Mouse (Mus musculus): ENCODE results near the gene Hsd11b2. TPM values are rescaled to one million over a fixed set of nuclear protein-coding genes. Genes with fewer than 3 reads are reported as not detected.

Hsd11b2 gene
- polyA plus RNA-seq, 1 experiment from 2014 or later: 0.66 TPM

- Histone ChIP-seq H3K9ac (ENCODE audit: low read depth, low read length) (no peak overlapping the region), H3K27ac (ENCODE audit: low read length) (peak overlapping the region; percentile 72), H3K9me3 (replicated peaks; ENCODE audit: control insufficient read depth, low read length) (no peaks in the 10 kb centered on the region), H3K36me3 (ENCODE audit: control insufficient read depth, insufficient read depth) (peaks cover 12% of the 10 kb centered on the region), H3K4me3 (ENCODE audit: low read depth, low read length) (no peak overlapping the region), H3K4me1 (ENCODE audit: control insufficient read depth, low read depth, low read length) (peaks cover 51% of the 10 kb centered on the region), H3K4me2 (ENCODE audit: low read depth, low read length) (peak overlapping the region; percentile 45), H3K27me3 (ENCODE audit: control insufficient read depth, insufficient read depth, low read depth, low read length) (no peaks in the 10 kb centered on the region)
- peak; percentile 46; the same call in 1 of the 2 replicates for ATAC-seq (ENCODE audit: low read depth)
- WGBS (ENCODE audit: insufficient replicate concordance): 59% methylated on average over 2 of the region's 2 CpGs
These were observed 24.3 kb downstream of the Hsd11b2 start for GRCm38 (mm10) chr8:105542808-105543207.

DNA sequence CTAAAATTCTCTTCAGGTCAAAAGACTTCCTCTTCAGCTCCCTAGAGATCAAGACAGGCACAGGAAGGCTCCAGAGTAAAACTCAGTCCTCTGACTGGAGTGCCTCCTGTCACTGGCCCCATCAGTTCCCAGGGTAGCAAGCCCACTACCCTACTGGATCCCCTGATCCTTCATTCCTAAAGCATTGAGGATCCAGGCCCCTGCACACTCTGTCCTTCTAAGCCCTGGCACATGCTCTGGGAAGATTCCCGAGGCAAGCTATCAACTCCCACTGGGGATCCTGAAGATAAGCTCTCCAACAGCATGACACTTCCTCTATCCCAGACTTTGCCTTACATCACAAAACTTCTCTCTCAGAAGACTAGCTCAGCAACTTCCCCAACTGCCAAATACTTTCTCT, 25.1 kb downstream of the Hsd11b2 start:
- H3K4me2 ChIP-seq (ENCODE audit: low read depth, low read length): no peak overlapping the region
- peak overlapping the region; percentile 67 for H3K27ac ChIP-seq (ENCODE audit: low read length)
- H3K36me3 ChIP-seq (ENCODE audit: control insufficient read depth, insufficient read depth): peaks cover 6% of the 10 kb centered on the region; the same call in 1 of the 2 replicates
- H3K4me3 ChIP-seq (ENCODE audit: low read depth, low read length): no peak overlapping the region
- no peak for ATAC-seq (ENCODE audit: low read depth)
- peaks cover 51% of the 10 kb centered on the region for H3K4me1 ChIP-seq (ENCODE audit: control insufficient read depth, low read depth, low read length)
- H3K27me3 ChIP-seq (ENCODE audit: control insufficient read depth, insufficient read depth, low read depth, low read length): no peaks in the 10 kb centered on the region
- 13% methylated on average over 1 of the region's 1 CpGs for WGBS (ENCODE audit: insufficient replicate concordance)
- H3K9ac ChIP-seq (ENCODE audit: low read depth, low read length): peak overlapping the region; percentile 28; the same call in 1 of the 2 replicates
- H3K9me3 ChIP-seq (replicated peaks; ENCODE audit: control insufficient read depth, low read length): no peaks in the 10 kb centered on the region

DNA sequence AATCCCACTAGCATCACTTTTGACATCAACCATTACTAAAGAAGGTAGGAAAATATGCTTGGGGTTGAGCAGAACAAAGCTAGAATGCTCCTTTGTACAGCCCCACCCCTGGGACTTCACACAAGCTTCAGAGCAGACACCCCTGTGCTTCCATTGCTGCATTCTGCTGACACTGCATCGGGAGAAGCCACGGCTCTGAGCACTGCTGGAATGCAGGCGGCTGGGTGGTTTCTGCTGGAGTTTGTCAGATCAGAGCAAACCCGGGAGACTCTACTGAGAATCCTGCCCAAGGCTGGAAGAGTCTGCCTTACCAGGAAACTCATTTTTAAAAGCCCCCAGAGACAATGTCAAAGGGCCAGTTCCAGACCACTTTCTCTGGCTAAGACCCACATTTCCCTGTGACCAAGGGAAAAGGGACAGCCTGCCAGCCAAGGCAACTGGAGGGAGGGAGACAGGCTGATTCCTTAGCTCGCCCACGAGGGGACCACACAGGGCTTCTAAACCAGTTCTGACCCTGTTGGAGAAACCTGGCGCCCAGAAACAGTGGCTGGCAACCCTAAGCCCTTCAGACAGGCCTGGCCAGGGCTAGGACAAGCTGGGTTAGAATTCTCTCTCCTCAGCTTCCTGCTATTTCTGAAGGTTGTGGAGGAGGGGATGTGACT, 26.1 kb downstream of the Hsd11b2 start:
- Histone ChIP-seq H3K4me2 (ENCODE audit: low read depth, low read length) (no peak overlapping the region), H3K4me1 (ENCODE audit: control insufficient read depth, low read depth, low read length) (peaks cover 51% of the 10 kb centered on the region), H3K9ac (ENCODE audit: low read depth, low read length) (peak overlapping the region; percentile 15; the same call in 1 of the 2 replicates), H3K27ac (ENCODE audit: low read length) (peak overlapping the region; percentile 67), H3K9me3 (replicated peaks; ENCODE audit: control insufficient read depth, low read length) (no peaks in the 10 kb centered on the region), H3K27me3 (ENCODE audit: control insufficient read depth, insufficient read depth, low read depth, low read length) (no peaks in the 10 kb centered on the region), H3K4me3 (ENCODE audit: low read depth, low read length) (no peak overlapping the region), H3K36me3 (ENCODE audit: control insufficient read depth, insufficient read depth) (no peaks in the 10 kb centered on the region)
- 64% methylated on average over 7 of the region's 7 CpGs for WGBS (ENCODE audit: insufficient replicate concordance)
- ATAC-seq (ENCODE audit: low read depth): no peak

GRCm38 (mm10) chr8:105545249-105545648, 26.7 kb downstream of the Hsd11b2 start:
- Histone ChIP-seq H3K9me3 (replicated peaks; ENCODE audit: control insufficient read depth, low read length) (no peaks in the 10 kb centered on the region), H3K4me2 (ENCODE audit: low read depth, low read length) (no peak overlapping the region), H3K36me3 (ENCODE audit: control insufficient read depth, insufficient read depth) (no peaks in the 10 kb centered on the region), H3K9ac (ENCODE audit: low read depth, low read length) (no peak overlapping the region), H3K4me3 (ENCODE audit: low read depth, low read length) (no peak overlapping the region), H3K4me1 (ENCODE audit: control insufficient read depth, low read depth, low read length) (peaks cover 51% of the 10 kb centered on the region), H3K27me3 (ENCODE audit: control insufficient read depth, insufficient read depth, low read depth, low read length) (no peaks in the 10 kb centered on the region), H3K27ac (ENCODE audit: low read length) (0 out of 2 replicates have a peak overlapping the region, but pooled peaks have one; percentile 67)
- no peak for ATAC-seq (ENCODE audit: low read depth)
- WGBS (ENCODE audit: insufficient replicate concordance): 75% methylated on average over 3 of the region's 3 CpGs

- ATAC-seq (ENCODE audit: low read depth): no peak
- WGBS (ENCODE audit: insufficient replicate concordance): 82% methylated on average over 6 of the region's 6 CpGs
- H3K27me3 ChIP-seq (ENCODE audit: control insufficient read depth, insufficient read depth, low read depth, low read length): no peaks in the 10 kb centered on the region
- H3K9ac ChIP-seq (ENCODE audit: low read depth, low read length): no peak overlapping the region
- H3K4me1 ChIP-seq (ENCODE audit: control insufficient read depth, low read depth, low read length): peaks cover 44% of the 10 kb centered on the region
- no peaks in the 10 kb centered on the region for H3K36me3 ChIP-seq (ENCODE audit: control insufficient read depth, insufficient read depth)
- no peak overlapping the region for H3K4me3 ChIP-seq (ENCODE audit: low read depth, low read length)
- H3K4me2 ChIP-seq (ENCODE audit: low read depth, low read length): no peak overlapping the region
- H3K27ac ChIP-seq (ENCODE audit: low read length): no peak overlapping the region
- H3K9me3 ChIP-seq (replicated peaks; ENCODE audit: control insufficient read depth, low read length): no peaks in the 10 kb centered on the region
These were observed 28.1 kb downstream of the Hsd11b2 start for GRCm38 (mm10) chr8:105546384-105547350.

GRCm38 (mm10) chr8:105549506-105549905, 31.0 kb downstream of the Hsd11b2 start:
- no peaks in the 10 kb centered on the region for H3K9me3 ChIP-seq (replicated peaks; ENCODE audit: control insufficient read depth, low read length)
- no peak overlapping the region for H3K9ac ChIP-seq (ENCODE audit: low read depth, low read length)
- ATAC-seq (ENCODE audit: low read depth): no peak
- no peak overlapping the region for H3K4me3 ChIP-seq (ENCODE audit: low read depth, low read length)
- WGBS (ENCODE audit: insufficient replicate concordance): 75% methylated on average over 1 of the region's 1 CpGs
- no peak overlapping the region for H3K27ac ChIP-seq (ENCODE audit: low read length)
- H3K36me3 ChIP-seq (ENCODE audit: control insufficient read depth, insufficient read depth): no peaks in the 10 kb centered on the region; the same call in 1 of the 2 replicates
- no peaks in the 10 kb centered on the region for H3K27me3 ChIP-seq (ENCODE audit: control insufficient read depth, insufficient read depth, low read depth, low read length)
- peaks cover 18% of the 10 kb centered on the region for H3K4me1 ChIP-seq (ENCODE audit: control insufficient read depth, low read depth, low read length)
- H3K4me2 ChIP-seq (ENCODE audit: low read depth, low read length): no peak overlapping the region

DNA sequence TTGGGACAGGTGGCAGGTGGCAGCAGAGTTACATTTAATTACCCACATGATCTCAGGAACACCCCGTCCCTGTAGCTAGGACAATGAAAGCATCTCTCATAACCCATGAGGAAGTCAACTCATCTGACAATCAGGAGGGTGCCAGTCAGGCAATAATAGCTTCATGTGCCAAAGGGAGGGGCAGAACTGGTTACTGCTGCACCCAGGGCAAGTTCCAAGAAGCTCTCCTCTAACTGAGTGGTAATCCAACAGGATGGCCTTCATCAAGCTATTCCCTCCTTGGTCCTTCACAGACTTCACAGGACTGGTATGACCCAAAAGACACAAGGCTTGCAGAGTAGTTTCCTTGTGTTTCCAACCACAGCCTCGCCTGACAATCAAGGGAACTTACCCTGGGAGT, 31.5 kb downstream of the Hsd11b2 start:
- no peaks in the 10 kb centered on the region for H3K9me3 ChIP-seq (replicated peaks; ENCODE audit: control insufficient read depth, low read length)
- no peaks in the 10 kb centered on the region; the same call in 1 of the 2 replicates for H3K36me3 ChIP-seq (ENCODE audit: control insufficient read depth, insufficient read depth)
- no peak for ATAC-seq (ENCODE audit: low read depth)
- H3K27ac ChIP-seq (ENCODE audit: low read length): no peak overlapping the region
- peaks cover 13% of the 10 kb centered on the region for H3K4me1 ChIP-seq (ENCODE audit: control insufficient read depth, low read depth, low read length)
- no peak overlapping the region for H3K4me3 ChIP-seq (ENCODE audit: low read depth, low read length)
- no peak overlapping the region for H3K9ac ChIP-seq (ENCODE audit: low read depth, low read length)
- no peak overlapping the region for H3K4me2 ChIP-seq (ENCODE audit: low read depth, low read length)
- WGBS (ENCODE audit: insufficient replicate concordance): 49% methylated on average over 2 of the region's 2 CpGs
- no peaks in the 10 kb centered on the region for H3K27me3 ChIP-seq (ENCODE audit: control insufficient read depth, insufficient read depth, low read depth, low read length)

- WGBS (ENCODE audit: insufficient replicate concordance): 80% methylated on average over 2 of the region's 2 CpGs
- H3K9ac ChIP-seq (ENCODE audit: low read depth, low read length): no peak overlapping the region
- H3K27ac ChIP-seq (ENCODE audit: low read length): no peak overlapping the region
- no peak overlapping the region for H3K4me2 ChIP-seq (ENCODE audit: low read depth, low read length)
- H3K4me1 ChIP-seq (ENCODE audit: control insufficient read depth, low read depth, low read length): no peaks in the 10 kb centered on the region; the same call in 1 of the 2 replicates
- ATAC-seq (ENCODE audit: low read depth): no peak
- H3K27me3 ChIP-seq (ENCODE audit: control insufficient read depth, insufficient read depth, low read depth, low read length): no peaks in the 10 kb centered on the region
- no peak overlapping the region for H3K4me3 ChIP-seq (ENCODE audit: low read depth, low read length)
- no peaks in the 10 kb centered on the region; the same call in 1 of the 2 replicates for H3K36me3 ChIP-seq (ENCODE audit: control insufficient read depth, insufficient read depth)
- H3K9me3 ChIP-seq (replicated peaks; ENCODE audit: control insufficient read depth, low read length): no peaks in the 10 kb centered on the region
These were observed 33.5 kb downstream of the Hsd11b2 start for GRCm38 (mm10) chr8:105552032-105552431.
